Mouse (Mus musculus) stomach, embryonic 14.5 days (tissue): Measurements from ENCODE around the gene Inpp5b. TPM values are rescaled to one million over a fixed set of nuclear protein-coding genes. Genes with fewer than 3 reads are reported as not detected.

ENCODE experiments used
- ATAC-seq: fragments of 200-750 bp; cut with Nextera tagmentation; 2 replicates; pipeline ENCODE4 v1.8.0; 2017; ENCODE audit warnings: low read depth, moderate TSS enrichment; ENCODE audit not compliant: insufficient number of reproducible peaks, insufficient read depth, low FRiP score
- H3K27ac ChIP-seq: fragments of 300-500 bp; sonication (generic); 2 replicates; pipeline ENCODE4 v1.5.1; 2014; ENCODE audit warnings: mild to moderate bottlenecking, low read length, moderate library complexity, mixed read lengths
- H3K27me3 ChIP-seq: fragments of 300-500 bp; sonication (generic); 2 replicates; pipeline ENCODE4 v1.6.1; 2014; ENCODE audit warnings: low read length, control low read depth, mixed read lengths; ENCODE audit not compliant: control insufficient read depth, insufficient read depth
- H3K36me3 ChIP-seq: fragments of 300-500 bp; sonication (generic); 2 replicates; pipeline ENCODE4 v1.6.1; 2014; ENCODE audit warnings: mild to moderate bottlenecking, control low read depth, low read length, moderate library complexity, mixed read lengths; ENCODE audit not compliant: control insufficient read depth, insufficient read depth
- H3K4me1 ChIP-seq: fragments of 300-500 bp; sonication (generic); 2 replicates; pipeline ENCODE4 v1.6.1; 2014; ENCODE audit warnings: low read length, control low read depth, mixed read lengths; ENCODE audit not compliant: control insufficient read depth, insufficient read depth
- H3K4me2 ChIP-seq: fragments of 300-500 bp; sonication (generic); replicated peaks from 2 replicates; pipeline ENCODE4 v1.6.1; 2014; ENCODE audit warnings: low read depth, low read length, control low read depth
- H3K4me3 ChIP-seq: fragments of 300-500 bp; sonication (generic); 2 replicates; pipeline ENCODE4 v1.5.1; 2014; ENCODE audit warnings: low read depth, low read length, control low read depth
- H3K9ac ChIP-seq: fragments of 300-500 bp; sonication (generic); replicated peaks from 2 replicates; pipeline ENCODE4 v1.6.1; 2014; ENCODE audit warnings: low read depth, mild to moderate bottlenecking, control low read depth, low read length, moderate library complexity, mixed read lengths
- H3K9me3 ChIP-seq: fragments of 300-500 bp; sonication (generic); 2 replicates; pipeline ENCODE4 v1.6.1; 2016; ENCODE audit warnings: low read depth, low read length, control low read depth; ENCODE audit not compliant: control insufficient read depth
- WGBS: fragments of 180-500 bp; shearing (Covaris S2); extraction: QIAGEN DNeasy Blood & Tissue Kit; methylation state at CpG from one replicate; pipeline ENCODE4 v1.1.7; 2014; 5-methylcytosine and 5-hydroxymethylcytosine counted together
- polyA plus RNA-seq: library from polyadenylated mRNA; unstranded; fragments of >200 nt; fragmentation: Nextera tagmentation; extraction: Ambion mirVana; gene quantifications from 2 replicates; pipeline ENCODE4 v1.2.1, GENCODE M21; 2014

The Inpp5b gene
- polyA plus RNA-seq, 1 experiment from 2014 or later: 27.4 TPM

DNA sequence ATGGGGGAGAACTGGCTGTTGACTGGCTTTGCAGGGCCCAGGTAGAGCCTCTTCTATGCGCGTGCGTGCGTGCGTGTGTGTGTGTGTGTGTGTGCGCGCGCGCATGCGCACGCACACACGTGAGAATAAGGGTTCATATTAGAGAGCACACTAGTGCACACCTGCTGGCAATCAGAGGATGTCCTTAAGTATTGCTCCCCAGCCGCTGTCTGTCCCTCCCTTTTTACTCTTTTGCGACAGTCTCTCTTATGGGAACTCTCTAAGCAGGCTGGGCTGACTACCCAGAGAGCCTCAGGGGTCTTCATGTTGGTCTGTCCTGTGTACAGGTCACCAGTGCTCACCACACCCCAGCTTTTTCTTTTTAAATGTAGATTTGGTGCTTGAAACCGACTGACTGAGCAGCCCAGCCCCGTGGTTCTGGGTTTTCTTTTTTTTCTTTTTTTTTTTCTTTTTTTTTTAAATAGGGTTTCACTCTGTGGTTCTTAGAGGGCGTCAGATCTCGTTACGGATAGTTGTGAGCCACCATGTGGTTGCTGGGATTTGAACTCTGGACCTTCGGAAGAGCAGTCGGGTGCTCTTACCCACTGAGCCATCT, 83.8 kb downstream of the Inpp5b start:
- Histone ChIP-seq H3K9ac (no peak overlapping the region), H3K27ac (no peak overlapping the region), H3K4me2 (no peak overlapping the region), H3K4me1 (no peaks in the 10 kb centered on the region), H3K9me3 (no peaks in the 10 kb centered on the region), H3K36me3 (peaks cover 44% of the 10 kb centered on the region), H3K27me3 (no peaks in the 10 kb centered on the region), H3K4me3 (no peak overlapping the region)
- ATAC-seq: no peak
- WGBS: 97% methylated on average over 21 of the region's 21 CpGs

DNA sequence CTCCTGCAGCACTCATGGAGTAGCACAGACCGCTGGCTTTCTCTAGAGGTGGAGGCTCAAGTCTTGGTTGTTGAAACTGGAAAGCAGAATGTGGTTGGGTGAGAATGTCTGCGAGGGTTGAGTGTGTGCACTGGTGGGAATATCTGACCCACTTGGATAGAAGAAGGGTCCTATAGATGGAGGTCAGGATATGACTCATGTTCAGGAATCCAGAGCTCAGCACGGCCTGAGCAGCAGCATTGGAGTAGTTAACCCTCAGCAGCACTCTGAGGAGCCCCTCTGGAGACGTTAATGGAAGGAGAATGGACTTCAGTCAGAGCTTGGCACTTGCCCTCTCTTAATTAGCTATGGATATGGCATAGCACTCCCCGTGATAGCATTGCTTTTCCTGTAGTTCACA, 88.0 kb downstream of the Inpp5b start:
- Histone ChIP-seq H3K36me3 (peaks cover 38% of the 10 kb centered on the region), H3K27me3 (no peaks in the 10 kb centered on the region), H3K9me3 (no peaks in the 10 kb centered on the region), H3K4me1 (no peaks in the 10 kb centered on the region), H3K4me3 (no peak overlapping the region), H3K27ac (no peak overlapping the region), H3K9ac (no peak overlapping the region), H3K4me2 (no peak overlapping the region)
- ATAC-seq: no peak
- 77% methylated on average over 5 of the region's 5 CpGs for WGBS

DNA sequence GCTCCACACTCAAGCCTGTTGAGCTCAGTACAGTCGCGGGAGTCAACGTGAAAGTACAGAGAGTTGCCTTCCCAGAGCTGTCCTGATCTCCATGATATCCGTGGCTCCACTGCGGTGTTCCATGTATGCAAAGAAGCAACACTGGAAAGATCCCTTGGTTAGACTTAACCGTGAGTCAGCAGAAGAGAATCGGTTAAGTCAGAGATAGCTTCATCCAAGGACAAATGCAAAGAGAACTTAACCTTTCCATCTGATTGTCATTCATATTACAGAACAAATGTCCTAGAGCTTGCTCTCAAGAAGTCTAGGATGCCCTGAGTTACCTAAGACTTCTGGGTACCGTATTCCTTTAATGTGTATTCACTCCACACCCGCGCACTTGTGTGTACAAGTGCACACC, 91.1 kb downstream of the Inpp5b start:
- Histone ChIP-seq H3K4me2 (no peak overlapping the region), H3K36me3 (peaks cover 21% of the 10 kb centered on the region), H3K9ac (no peak overlapping the region), H3K4me3 (no peak overlapping the region), H3K27me3 (no peaks in the 10 kb centered on the region), H3K4me1 (no peaks in the 10 kb centered on the region), H3K27ac (no peak overlapping the region), H3K9me3 (no peaks in the 10 kb centered on the region)
- ATAC-seq: no peak
- 96% methylated on average over 10 of the region's 10 CpGs for WGBS

DNA sequence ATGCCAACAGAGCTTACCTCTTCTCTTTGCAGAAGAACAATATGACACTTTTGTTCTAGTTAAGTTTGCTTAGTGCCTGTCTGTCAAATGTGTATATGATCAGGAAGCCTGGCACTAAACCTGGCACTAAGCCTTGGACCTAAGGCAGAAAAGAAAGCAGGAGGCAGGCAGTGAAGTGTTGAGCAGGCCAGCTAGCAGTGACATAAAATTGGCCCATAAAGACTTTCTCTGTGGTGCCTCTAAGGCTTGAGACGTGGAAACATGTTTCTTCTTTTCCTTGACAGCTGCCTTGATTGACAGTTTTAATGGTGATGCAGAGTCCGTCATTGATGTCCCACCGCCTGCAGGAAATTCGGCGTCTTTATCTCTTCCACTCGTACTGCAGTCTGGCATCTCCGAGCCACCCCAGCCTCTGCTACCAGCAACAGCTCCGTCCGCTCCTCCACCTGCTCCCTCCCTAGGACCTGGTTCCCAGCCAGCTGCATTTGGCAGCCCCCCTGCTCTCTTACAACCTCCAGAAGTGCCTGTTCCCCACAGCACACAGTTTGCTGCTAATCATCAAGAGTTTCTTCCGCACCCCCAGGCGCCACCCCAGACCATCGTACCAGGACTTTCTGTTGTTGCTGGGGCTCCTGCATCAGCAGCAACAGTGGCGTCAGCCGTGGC, 96.5 kb downstream of the Inpp5b start:
- H3K27me3 ChIP-seq: no peaks in the 10 kb centered on the region
- no peaks in the 10 kb centered on the region for H3K9me3 ChIP-seq
- H3K4me2 ChIP-seq: no peak overlapping the region
- no peak overlapping the region for H3K4me3 ChIP-seq
- no peaks in the 10 kb centered on the region for H3K4me1 ChIP-seq
- no peak overlapping the region for H3K27ac ChIP-seq
- no peak overlapping the region for H3K9ac ChIP-seq
- H3K36me3 ChIP-seq: peaks cover 14% of the 10 kb centered on the region
- ATAC-seq: no peak
- 86% methylated on average over 14 of the region's 14 CpGs for WGBS

DNA sequence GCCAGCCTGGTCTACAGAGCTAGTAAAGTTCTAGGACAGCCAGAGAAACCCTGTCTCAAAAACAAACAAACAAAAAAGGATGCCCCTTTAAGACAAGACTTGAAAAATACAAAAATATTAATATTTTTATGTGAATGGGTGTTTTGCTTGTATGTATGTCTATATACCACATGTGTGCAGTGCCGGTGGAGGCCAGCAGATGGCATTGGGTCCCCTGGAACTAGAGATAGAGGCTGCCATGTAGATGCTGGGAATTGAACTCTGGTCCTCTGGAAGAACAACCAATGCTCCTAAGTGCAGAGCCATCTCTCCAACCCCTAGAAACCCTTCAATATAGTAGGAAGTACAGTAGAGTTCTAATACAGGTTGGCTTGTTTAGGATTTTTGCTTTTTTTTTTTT, 99.3 kb downstream of the Inpp5b start:
- H3K9me3 ChIP-seq: no peaks in the 10 kb centered on the region
- no peak overlapping the region for H3K4me2 ChIP-seq
- no peak overlapping the region for H3K9ac ChIP-seq
- H3K4me3 ChIP-seq: no peak overlapping the region
- no peaks in the 10 kb centered on the region for H3K27me3 ChIP-seq
- no peak overlapping the region for H3K27ac ChIP-seq
- no peaks in the 10 kb centered on the region for H3K4me1 ChIP-seq
- WGBS: 89% methylated on average over 1 of the region's 1 CpGs
- peaks cover 16% of the 10 kb centered on the region for H3K36me3 ChIP-seq
- ATAC-seq: no peak

DNA sequence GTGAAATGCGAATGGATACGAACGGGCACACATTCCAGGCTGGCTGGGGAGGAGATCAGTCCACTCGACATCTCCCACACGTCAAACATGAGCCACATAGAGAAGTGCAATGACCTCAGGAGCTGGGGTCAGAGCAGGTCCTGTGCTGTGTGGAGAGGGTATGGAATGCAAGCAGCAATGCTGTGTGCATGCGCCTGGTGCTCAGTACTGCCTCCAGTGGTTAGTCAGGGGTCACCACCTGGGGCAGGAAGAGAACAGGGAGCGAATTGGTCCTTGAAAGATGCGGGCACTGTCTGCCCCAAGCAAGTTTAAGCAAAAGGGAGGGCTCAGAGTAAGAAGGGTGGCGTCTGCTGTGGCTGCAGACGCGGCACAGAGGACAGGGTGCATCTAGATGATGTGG, 101.8 kb downstream of the Inpp5b start:
- Histone ChIP-seq H3K4me3 (no peak overlapping the region), H3K36me3 (peaks cover 7% of the 10 kb centered on the region), H3K4me2 (no peak overlapping the region), H3K9me3 (no peaks in the 10 kb centered on the region), H3K4me1 (no peaks in the 10 kb centered on the region), H3K27me3 (no peaks in the 10 kb centered on the region), H3K9ac (no peak overlapping the region), H3K27ac (no peak overlapping the region)
- 47% methylated on average over 11 of the region's 11 CpGs for WGBS
- ATAC-seq: no peak

DNA sequence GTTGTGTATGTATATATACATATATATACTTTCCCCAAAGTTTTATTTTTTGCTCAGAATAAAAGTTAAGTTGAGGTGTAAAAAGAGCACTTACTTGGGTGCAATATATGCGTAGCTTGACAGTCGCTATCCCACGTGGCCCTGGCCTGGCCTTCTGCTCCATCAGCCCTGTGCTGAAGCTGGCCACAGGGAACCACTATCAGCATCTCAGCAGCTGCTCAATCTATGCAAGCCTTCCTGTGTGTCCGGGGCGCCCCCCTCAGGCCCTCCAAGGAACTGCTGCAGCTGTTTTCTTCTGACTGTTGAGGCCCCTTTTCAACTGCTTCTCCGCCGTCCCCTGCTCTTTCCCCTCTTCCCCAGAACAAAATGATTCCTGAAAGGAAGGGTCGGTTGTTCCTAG, 105.9 kb downstream of the Inpp5b start:
- Histone ChIP-seq H3K27me3 (no peaks in the 10 kb centered on the region), H3K4me1 (peaks cover 6% of the 10 kb centered on the region; the same call in 1 of the 2 replicates), H3K27ac (no peak overlapping the region), H3K9ac (no peak overlapping the region), H3K36me3 (peaks cover 5% of the 10 kb centered on the region), H3K4me2 (no peak overlapping the region), H3K4me3 (no peak overlapping the region), H3K9me3 (no peaks in the 10 kb centered on the region)
- no peak for ATAC-seq
- 11% methylated on average over 8 of the region's 8 CpGs for WGBS

DNA sequence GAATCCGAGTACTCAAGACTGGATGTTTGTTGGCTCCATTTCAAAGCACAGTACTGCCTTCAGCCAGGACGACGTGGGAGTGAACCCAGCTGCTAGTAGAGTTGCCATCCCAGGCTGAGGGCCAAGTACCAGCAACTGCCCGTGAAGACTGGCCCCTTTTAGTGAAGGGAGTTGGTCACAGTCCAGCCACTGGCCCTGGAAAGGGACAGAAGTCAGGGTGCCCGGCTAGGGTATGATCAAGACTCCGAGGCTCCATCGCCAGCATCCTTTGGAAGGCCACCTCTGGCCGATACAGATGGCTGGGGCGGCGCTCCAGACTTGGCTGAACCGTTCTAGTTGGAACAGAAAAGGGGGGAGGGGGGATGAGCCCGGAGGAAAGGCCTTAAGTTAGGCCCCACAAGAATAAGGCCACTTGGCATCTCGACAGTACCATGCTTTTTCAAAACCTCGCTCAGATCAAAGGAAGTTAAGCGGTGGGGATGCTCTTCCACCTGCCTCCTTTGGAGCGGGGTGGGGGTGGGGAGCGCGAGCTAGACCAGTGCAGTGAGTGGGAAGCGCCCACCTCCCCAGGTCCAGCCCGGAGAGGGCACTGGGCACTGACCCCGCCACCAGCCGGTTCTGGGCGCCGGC, 108.1 kb downstream of the Inpp5b start:
- peak overlapping the region; percentile 85 for H3K9ac ChIP-seq

More for the DNA sequence above, 108.1 kb downstream of the Inpp5b start:
- WGBS: 1% methylated on average over 24 of the region's 24 CpGs
- Histone ChIP-seq H3K4me2 (peak overlapping the region; percentile 69), H3K9me3 (no peaks in the 10 kb centered on the region), H3K4me3 (peak overlapping the region; percentile 97), H3K4me1 (peaks cover 6% of the 10 kb centered on the region; the same call in 1 of the 2 replicates), H3K27me3 (no peaks in the 10 kb centered on the region), H3K36me3 (peaks cover 13% of the 10 kb centered on the region), H3K27ac (peak overlapping the region; percentile 95)
- peak; percentile 30; the same call in 1 of the 2 replicates for ATAC-seq
